Mouse (Mus musculus): Measurements from ENCODE around the gene Dcun1d4. TPM values are rescaled to one million over a fixed set of nuclear protein-coding genes. Genes with fewer than 3 reads are reported as not detected.

The Dcun1d4 gene
- total RNA-seq, 1 experiment = 14.9 TPM

DNA sequence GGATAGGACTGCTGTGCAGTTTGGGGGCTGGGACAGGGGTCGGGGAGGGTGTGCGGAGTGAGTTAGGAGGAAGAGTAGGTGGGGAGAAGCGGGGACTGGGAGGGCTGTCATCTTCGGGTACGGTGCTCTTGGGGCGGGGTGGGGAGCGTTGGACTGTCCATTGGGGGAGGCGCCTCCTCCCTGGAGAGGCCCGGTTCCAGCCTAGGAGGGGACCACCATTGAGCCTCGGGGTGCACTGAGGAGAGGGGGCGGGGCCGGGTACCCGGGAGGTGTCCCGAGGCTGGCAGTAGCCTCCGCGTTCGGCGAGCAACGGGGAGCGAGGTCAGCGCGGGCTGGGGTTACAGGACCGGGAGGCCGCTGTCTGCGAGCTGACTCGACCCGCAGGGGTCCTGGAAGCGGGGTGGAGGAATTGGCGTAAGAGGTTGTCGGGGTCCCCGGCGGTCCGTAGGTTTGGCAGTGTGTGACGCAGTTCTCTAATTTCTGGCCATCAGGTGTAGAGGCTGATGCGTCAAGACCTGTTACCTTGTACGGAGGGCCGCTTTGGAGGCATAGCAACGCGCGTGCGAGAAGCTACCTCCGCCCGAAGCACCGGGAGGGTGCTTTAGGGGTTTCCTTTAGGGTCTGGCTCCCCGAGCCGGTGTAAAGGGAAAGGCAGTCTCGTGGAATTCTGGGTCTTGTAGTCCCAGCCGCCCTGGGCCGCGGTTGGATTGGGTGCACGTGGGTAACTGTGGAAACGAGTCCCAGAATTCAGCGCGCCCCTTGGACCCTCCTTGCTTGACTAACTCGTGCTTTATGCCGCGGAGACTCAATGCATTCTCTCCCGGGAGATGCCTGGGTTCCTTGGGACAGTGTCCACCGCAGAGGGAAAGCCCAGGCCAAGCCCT lies 11.3 kb downstream of the Dcun1d4 start:
- Histone ChIP-seq H3K9me3 (ENCODE audit: control insufficient read depth, insufficient read depth, low read depth, low read length) (no peaks in the 10 kb centered on the region), H3K36me3 (ENCODE audit: control insufficient read depth, insufficient read depth, low read length, poor library complexity, severe bottlenecking) (no peaks in the 10 kb centered on the region), H3K4me3 (ENCODE audit: insufficient read depth in 1 of 2, low read depth in 1 of 2, low read length in 2 of 2, poor library complexity in 1 of 2, severe bottlenecking in 1 of 2) (peak overlapping the region; percentile 91 to 100), H3K4me1 (ENCODE audit: control insufficient read depth in 2 of 2, insufficient read depth in 2 of 2, low read length in 2 of 2, poor library complexity in 1 of 2) (peaks cover 0 to 2% of the 10 kb centered on the region in 2 experiments; a peak in 2 of 4 replicates), H3K27ac (ENCODE audit: insufficient read depth, low read depth, low read length, poor library complexity, severe bottlenecking) (no peak overlapping the region), H3K9ac (ENCODE audit: insufficient read depth, low read depth, low read length, poor library complexity, severe bottlenecking) (peak overlapping the region; percentile 79)
- TF ChIP-seq ZC3H11A (IDR thresholded peaks at IDR 0.05; ENCODE audit: borderline replicate concordance, low read depth, low read length) (no peak), HCFC1 (IDR thresholded peaks at IDR 0.05; ENCODE audit: borderline replicate concordance, insufficient read depth, low read length) (peak; percentile 92)
- DNase-seq (ENCODE audit: low read depth, low spot score) = peak; percentile 91
- in situ Hi-C loops (cut with MboI; ENCODE audit: low sequenced_read_pairs in 2 of 2, unreplicated experiment in 2 of 2) = no loop called here

GRCm38 (mm10) chr5:73497401-73497800 lies 16.6 kb downstream of the Dcun1d4 start:
- no peak overlapping the region for H3K27ac ChIP-seq (ENCODE audit: insufficient read depth, low read depth, low read length, poor library complexity, severe bottlenecking)
- in situ Hi-C loops (cut with MboI; ENCODE audit: low sequenced_read_pairs in 2 of 2, unreplicated experiment in 2 of 2) = no loop called here
- no peak overlapping the region for H3K4me3 ChIP-seq (ENCODE audit: insufficient read depth in 1 of 2, low read depth in 1 of 2, low read length in 2 of 2, poor library complexity in 1 of 2, severe bottlenecking in 1 of 2)
- H3K4me1 ChIP-seq (ENCODE audit: control insufficient read depth in 2 of 2, insufficient read depth in 2 of 2, low read length in 2 of 2, poor library complexity in 1 of 2) = peaks cover 0 to 24% of the 10 kb centered on the region in 2 experiments; a peak in 1 of 4 replicates
- DNase-seq (ENCODE audit: low read depth, low spot score) = no peak
- TF ChIP-seq HCFC1 (IDR thresholded peaks at IDR 0.05; ENCODE audit: borderline replicate concordance, insufficient read depth, low read length) = no peak
- TF ChIP-seq CHD2 (IDR thresholded peaks at IDR 0.05; ENCODE audit: low read depth, low read length) = no peak
- no peak for TF ChIP-seq ZC3H11A (IDR thresholded peaks at IDR 0.05; ENCODE audit: borderline replicate concordance, low read depth, low read length)
- no peak for TF ChIP-seq MAFK (IDR thresholded peaks at IDR 0.05; ENCODE audit: insufficient read depth, low read depth, low read length)
- TF ChIP-seq ZNF384 (IDR thresholded peaks at IDR 0.05; ENCODE audit: low read depth, low read length) = no peak
- H3K9me3 ChIP-seq (ENCODE audit: control insufficient read depth, insufficient read depth, low read depth, low read length) = no peaks in the 10 kb centered on the region
- H3K9ac ChIP-seq (ENCODE audit: insufficient read depth, low read depth, low read length, poor library complexity, severe bottlenecking) = no peak overlapping the region
- no peaks in the 10 kb centered on the region for H3K36me3 ChIP-seq (ENCODE audit: control insufficient read depth, insufficient read depth, low read length, poor library complexity, severe bottlenecking)

- Histone ChIP-seq H3K9me3 (ENCODE audit: control insufficient read depth, insufficient read depth, low read depth, low read length) (no peaks in the 10 kb centered on the region), H3K4me1 (ENCODE audit: control insufficient read depth in 2 of 2, insufficient read depth in 2 of 2, low read length in 2 of 2, poor library complexity in 1 of 2) (peaks cover 0 to 29% of the 10 kb centered on the region in 2 experiments; a peak in 1 of 4 replicates), H3K36me3 (ENCODE audit: control insufficient read depth, insufficient read depth, low read length, poor library complexity, severe bottlenecking) (no peaks in the 10 kb centered on the region), H3K27ac (ENCODE audit: insufficient read depth, low read depth, low read length, poor library complexity, severe bottlenecking) (no peak overlapping the region), H3K9ac (ENCODE audit: insufficient read depth, low read depth, low read length, poor library complexity, severe bottlenecking) (no peak overlapping the region), H3K4me3 (ENCODE audit: insufficient read depth in 1 of 2, low read depth in 1 of 2, low read length in 2 of 2, poor library complexity in 1 of 2, severe bottlenecking in 1 of 2) (no peak overlapping the region)
- in situ Hi-C loops (cut with MboI; ENCODE audit: low sequenced_read_pairs in 2 of 2, unreplicated experiment in 2 of 2) = no loop called here
- TF ChIP-seq ZNF384 (IDR thresholded peaks at IDR 0.05; ENCODE audit: low read depth, low read length) = no peak
- no peak for TF ChIP-seq CHD2 (IDR thresholded peaks at IDR 0.05; ENCODE audit: low read depth, low read length)
- TF ChIP-seq HCFC1 (IDR thresholded peaks at IDR 0.05; ENCODE audit: borderline replicate concordance, insufficient read depth, low read length) = no peak
- TF ChIP-seq MAFK (IDR thresholded peaks at IDR 0.05; ENCODE audit: insufficient read depth, low read depth, low read length) = no peak
- TF ChIP-seq ZC3H11A (IDR thresholded peaks at IDR 0.05; ENCODE audit: borderline replicate concordance, low read depth, low read length) = no peak
- DNase-seq (ENCODE audit: low read depth, low spot score) = no peak
Measured at GRCm38 (mm10) chr5:73498559-73498958, 17.8 kb downstream of the Dcun1d4 start.

- Histone ChIP-seq H3K9ac (ENCODE audit: insufficient read depth, low read depth, low read length, poor library complexity, severe bottlenecking) (no peak overlapping the region), H3K4me1 (ENCODE audit: control insufficient read depth in 2 of 2, insufficient read depth in 2 of 2, low read length in 2 of 2, poor library complexity in 1 of 2) (peaks cover 0 to 34% of the 10 kb centered on the region in 2 experiments; a peak in 1 of 4 replicates), H3K9me3 (ENCODE audit: control insufficient read depth, insufficient read depth, low read depth, low read length) (no peaks in the 10 kb centered on the region), H3K27ac (ENCODE audit: insufficient read depth, low read depth, low read length, poor library complexity, severe bottlenecking) (no peak overlapping the region), H3K4me3 (ENCODE audit: insufficient read depth in 1 of 2, low read depth in 1 of 2, low read length in 2 of 2, poor library complexity in 1 of 2, severe bottlenecking in 1 of 2) (no peak overlapping the region), H3K36me3 (ENCODE audit: control insufficient read depth, insufficient read depth, low read length, poor library complexity, severe bottlenecking) (no peaks in the 10 kb centered on the region)
- DNase-seq (ENCODE audit: low read depth, low spot score) = no peak
- TF ChIP-seq CHD2 (IDR thresholded peaks at IDR 0.05; ENCODE audit: low read depth, low read length) = no peak
- TF ChIP-seq HCFC1 (IDR thresholded peaks at IDR 0.05; ENCODE audit: borderline replicate concordance, insufficient read depth, low read length) = no peak
- TF ChIP-seq MAFK (IDR thresholded peaks at IDR 0.05; ENCODE audit: insufficient read depth, low read depth, low read length) = no peak
- TF ChIP-seq ZC3H11A (IDR thresholded peaks at IDR 0.05; ENCODE audit: borderline replicate concordance, low read depth, low read length) = no peak
- TF ChIP-seq ZNF384 (IDR thresholded peaks at IDR 0.05; ENCODE audit: low read depth, low read length) = no peak
- in situ Hi-C loops (cut with MboI; ENCODE audit: low sequenced_read_pairs in 2 of 2, unreplicated experiment in 2 of 2) = no loop called here
Measured at GRCm38 (mm10) chr5:73500867-73501440, 20.2 kb downstream of the Dcun1d4 start.
